Mouse (Mus musculus): Measurements from ENCODE around the gene Ap2a1. TPM values are rescaled to one million over a fixed set of nuclear protein-coding genes. Genes with fewer than 3 reads are reported as not detected.

The Ap2a1 gene
- total and polyA plus RNA-seq, 3 experiments = 56.1 to 67.6 (median 63.3) TPM

GRCm38 (mm10) chr7:44862434-44862833 is 66.9 kb downstream of the Ap2a1 start:
- DNase-seq = no peak
- TF ChIP-seq CTCF (IDR thresholded peaks at IDR 0.05) (no peak), POLR2A (IDR thresholded peaks at IDR 0.05; ENCODE audit: insufficient read depth, low read depth, low read length) (no peak), EP300 (IDR thresholded peaks at IDR 0.05; ENCODE audit: insufficient read depth, low read depth, low read length) (no peak)
- Histone ChIP-seq H3K9ac (ENCODE audit: low read depth, low read length) (no peak overlapping the region), H3K4me3 (no peak overlapping the region), H3K4me1 (ENCODE audit: control insufficient read depth, insufficient read depth, low read length) (peaks cover 23% of the 10 kb centered on the region), H3K27me3 (ENCODE audit: control insufficient read depth, insufficient read depth, low read length) (no peaks in the 10 kb centered on the region), H3K79me2 (replicated peaks; ENCODE audit: control insufficient read depth, insufficient read depth, low read length) (no peaks in the 10 kb centered on the region; the same call in 1 of the 2 replicates), H3K36me3 (ENCODE audit: control insufficient read depth, insufficient read depth, low read length) (no peaks in the 10 kb centered on the region), H3K27ac (no peak overlapping the region)
- intact Hi-C loops (cut with DNase I) = no loop called here
- 55% methylated on average over 8 of the region's 8 CpGs for WGBS

- Histone ChIP-seq H3K27me3 (ENCODE audit: control insufficient read depth, insufficient read depth, low read length) (no peaks in the 10 kb centered on the region), H3K36me3 (ENCODE audit: control insufficient read depth, insufficient read depth, low read length) (no peaks in the 10 kb centered on the region), H3K4me3 (no peak overlapping the region), H3K79me2 (replicated peaks; ENCODE audit: control insufficient read depth, insufficient read depth, low read length) (no peaks in the 10 kb centered on the region; the same call in 1 of the 2 replicates), H3K4me1 (ENCODE audit: control insufficient read depth, insufficient read depth, low read length) (peaks cover 18% of the 10 kb centered on the region), H3K27ac (no peak overlapping the region), H3K9ac (ENCODE audit: low read depth, low read length) (no peak overlapping the region)
- no peak for TF ChIP-seq POLR2A (IDR thresholded peaks at IDR 0.05; ENCODE audit: insufficient read depth, low read depth, low read length)
- no peak for TF ChIP-seq CTCF (IDR thresholded peaks at IDR 0.05)
- TF ChIP-seq EP300 (IDR thresholded peaks at IDR 0.05; ENCODE audit: insufficient read depth, low read depth, low read length) = no peak
- intact Hi-C loops (cut with DNase I) = no loop called here
- DNase-seq = no peak
- 81% methylated on average over 14 of the region's 14 CpGs for WGBS
Measured at GRCm38 (mm10) chr7:44861429-44861816, 67.9 kb downstream of the Ap2a1 start.

GRCm38 (mm10) chr7:44860576-44861428 is 68.5 kb downstream of the Ap2a1 start:
- H3K9ac ChIP-seq (ENCODE audit: low read depth, low read length) = no peak overlapping the region
- H3K79me2 ChIP-seq (replicated peaks; ENCODE audit: control insufficient read depth, insufficient read depth, low read length) = no peaks in the 10 kb centered on the region; the same call in 1 of the 2 replicates
- peaks cover 14% of the 10 kb centered on the region for H3K4me1 ChIP-seq (ENCODE audit: control insufficient read depth, insufficient read depth, low read length)
- WGBS = 54% methylated on average over 22 of the region's 22 CpGs
- H3K36me3 ChIP-seq (ENCODE audit: control insufficient read depth, insufficient read depth, low read length) = no peaks in the 10 kb centered on the region
- no peak overlapping the region for H3K27ac ChIP-seq
- TF ChIP-seq CTCF (IDR thresholded peaks at IDR 0.05) = peak; percentile 95
- no peak for TF ChIP-seq EP300 (IDR thresholded peaks at IDR 0.05; ENCODE audit: insufficient read depth, low read depth, low read length)
- no peak overlapping the region for H3K4me3 ChIP-seq
- DNase-seq = peak in 1 of 2 experiments; percentile 82
- intact Hi-C loops (cut with DNase I) = no loop called here
- H3K27me3 ChIP-seq (ENCODE audit: control insufficient read depth, insufficient read depth, low read length) = no peaks in the 10 kb centered on the region

- intact Hi-C loops (cut with DNase I) = loop anchor here (5.0 kb wide), 1 partner anchor 37 kb away; the partner anchor contains the start of gene Fuz
- DNase-seq = no peak
- Histone ChIP-seq H3K9ac (ENCODE audit: low read depth, low read length) (no peak overlapping the region), H3K4me3 (no peak overlapping the region), H3K79me2 (replicated peaks; ENCODE audit: control insufficient read depth, insufficient read depth, low read length) (no peaks in the 10 kb centered on the region; the same call in 1 of the 2 replicates), H3K27me3 (ENCODE audit: control insufficient read depth, insufficient read depth, low read length) (no peaks in the 10 kb centered on the region), H3K4me1 (ENCODE audit: control insufficient read depth, insufficient read depth, low read length) (peaks cover 7% of the 10 kb centered on the region), H3K27ac (no peak overlapping the region), H3K36me3 (ENCODE audit: control insufficient read depth, insufficient read depth, low read length) (no peaks in the 10 kb centered on the region)
- WGBS = 88% methylated on average over 11 of the region's 11 CpGs
- TF ChIP-seq EP300 (IDR thresholded peaks at IDR 0.05; ENCODE audit: insufficient read depth, low read depth, low read length) (no peak), POLR2A (IDR thresholded peaks at IDR 0.05; ENCODE audit: insufficient read depth, low read depth, low read length) (no peak), CTCF (IDR thresholded peaks at IDR 0.05) (no peak)
Measured at GRCm38 (mm10) chr7:44859896-44860295, 69.4 kb downstream of the Ap2a1 start.

DNA sequence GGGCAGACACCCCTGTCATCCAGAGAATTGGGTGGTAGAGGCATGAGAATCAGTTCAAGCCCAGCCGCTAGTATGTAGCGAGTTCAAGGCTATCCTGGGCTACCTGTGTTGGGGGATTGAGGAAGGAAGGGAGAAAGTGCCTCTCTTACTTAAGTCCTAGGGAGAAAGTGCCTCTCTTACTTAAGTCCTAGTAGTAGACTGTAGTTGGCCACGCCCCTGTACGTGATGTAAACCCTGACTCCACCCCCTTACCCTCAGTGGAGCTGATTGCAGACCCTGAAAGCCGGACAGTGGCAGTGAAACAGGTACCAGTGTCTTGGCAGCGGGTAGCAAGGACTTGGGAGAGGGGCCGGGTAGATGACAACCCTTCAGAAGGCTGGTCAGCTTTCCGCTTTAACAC is 71.4 kb downstream of the Ap2a1 start:
- intact Hi-C loops (cut with DNase I) = loop anchor here (5.0 kb wide), 1 partner anchor 39 kb away; the partner anchor contains the start of gene Fuz
- H3K4me1 ChIP-seq (ENCODE audit: control insufficient read depth, insufficient read depth, low read length) = peaks cover 6% of the 10 kb centered on the region

More for the DNA sequence above, 71.4 kb downstream of the Ap2a1 start:
- TF ChIP-seq CTCF (IDR thresholded peaks at IDR 0.05) (no peak), POLR2A (IDR thresholded peaks at IDR 0.05; ENCODE audit: insufficient read depth, low read depth, low read length) (0 out of 2 replicates have a peak, but pooled peaks have one; percentile 18), EP300 (IDR thresholded peaks at IDR 0.05; ENCODE audit: insufficient read depth, low read depth, low read length) (no peak)
- Histone ChIP-seq H3K4me3 (peak overlapping the region; percentile 83), H3K27ac (peak overlapping the region; percentile 91), H3K36me3 (ENCODE audit: control insufficient read depth, insufficient read depth, low read length) (no peaks in the 10 kb centered on the region), H3K27me3 (ENCODE audit: control insufficient read depth, insufficient read depth, low read length) (no peaks in the 10 kb centered on the region), H3K79me2 (replicated peaks; ENCODE audit: control insufficient read depth, insufficient read depth, low read length) (no peaks in the 10 kb centered on the region), H3K9ac (ENCODE audit: low read depth, low read length) (0 out of 2 replicates have a peak overlapping the region, but pooled peaks have one; percentile 12)
- DNase-seq = no peak
- WGBS = 25% methylated on average over 8 of the region's 8 CpGs
